Mouse (Mus musculus) adrenal gland, postnatal 25 days (tissue): ENCODE results near the gene Gdf11. TPM values are rescaled to one million over a fixed set of nuclear protein-coding genes. Genes with fewer than 3 reads are reported as not detected.
A peak's percentile ranks its signal among the peaks of the same experiment; 100 is the strongest.

ENCODE experiments used
- DNase-seq: peaks from one replicate; pipeline ENCODE4 v3.0.0; 2021; ENCODE audit warnings: mixed read lengths
- total RNA-seq: library from RNA; stranded (reverse); gene quantifications from 2 replicates; pipeline ENCODE4 v1.2.3, GENCODE M21; 2021

The Gdf11 gene
- total RNA-seq, 1 experiment from 2014 or later, result 1.5 TPM

DNA sequence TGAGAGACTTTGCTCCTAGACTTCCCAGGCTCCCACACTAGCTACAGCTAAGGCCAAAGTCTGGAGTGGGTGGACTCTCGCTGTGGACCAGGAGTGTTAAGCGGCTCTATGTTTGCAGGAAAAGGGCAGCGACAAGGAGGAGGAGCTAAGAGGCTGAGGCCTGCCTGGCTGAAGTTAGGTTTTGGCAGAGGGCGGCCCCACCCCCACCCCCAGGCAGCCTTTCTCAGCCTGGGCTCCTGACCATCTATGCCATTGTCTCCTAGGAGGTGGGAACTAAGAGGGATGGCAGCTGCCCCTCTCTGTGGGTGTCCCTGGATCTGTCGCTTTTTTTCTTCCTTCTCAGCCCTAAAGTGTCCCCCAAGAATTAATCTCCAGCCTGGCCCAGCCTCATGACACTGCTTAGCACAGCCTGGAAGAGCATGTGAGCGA is 27.7 kb upstream of the Gdf11 start:
- DNase-seq, result no peak

- peak; percentile 47 for DNase-seq
Measured at GRCm38 (mm10) chr10:128918246-128918645, 26.7 kb upstream of the Gdf11 start.

- no peak for DNase-seq
Measured at GRCm38 (mm10) chr10:128917400-128917799, 25.9 kb upstream of the Gdf11 start.

GRCm38 (mm10) chr10:128916665-128917064 is 25.1 kb upstream of the Gdf11 start:
- no peak for DNase-seq

DNA sequence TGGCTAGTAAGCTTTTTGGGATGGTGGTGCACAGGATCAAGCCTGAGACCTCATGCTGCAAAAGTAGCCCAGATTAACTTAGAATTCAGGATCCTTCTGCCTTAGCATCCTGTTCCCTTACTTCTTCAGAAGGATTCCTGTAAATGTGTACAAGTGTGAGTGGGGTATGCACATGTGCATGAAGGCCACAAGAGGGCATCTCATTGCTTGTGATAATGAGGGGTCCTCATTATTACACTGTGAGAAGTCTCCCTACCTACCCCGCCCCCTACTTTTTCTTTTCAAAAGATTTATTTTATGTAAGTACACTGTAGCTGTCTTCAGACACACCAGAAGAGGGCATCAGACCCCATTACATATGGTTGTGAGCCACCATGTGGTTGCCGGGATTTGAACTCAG is 24.0 kb upstream of the Gdf11 start:
- DNase-seq, result no peak

DNA sequence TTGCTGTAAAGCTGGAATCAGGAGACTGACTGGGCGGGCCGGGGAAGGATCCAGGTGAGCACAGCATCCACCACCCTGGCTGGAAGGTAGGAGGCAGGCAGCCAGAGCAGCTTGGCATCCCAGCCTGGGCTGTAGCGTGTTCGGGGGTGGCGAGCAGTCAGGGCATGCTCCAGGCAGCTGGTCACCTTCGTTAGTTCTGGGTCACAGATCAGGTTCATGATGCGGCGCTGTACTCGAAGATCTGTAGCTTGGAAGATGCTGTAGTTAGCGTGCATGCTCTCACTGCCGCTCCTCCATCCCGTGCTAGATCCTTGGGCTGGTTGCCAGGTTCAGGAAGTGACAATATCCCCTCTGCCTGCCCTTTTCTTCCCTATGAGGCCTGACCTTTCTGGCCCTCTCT is 22.2 kb upstream of the Gdf11 start:
- no peak for DNase-seq

- DNase-seq, result peak; percentile 89
Measured at GRCm38 (mm10) chr10:128913219-128913618, 21.7 kb upstream of the Gdf11 start.

DNA sequence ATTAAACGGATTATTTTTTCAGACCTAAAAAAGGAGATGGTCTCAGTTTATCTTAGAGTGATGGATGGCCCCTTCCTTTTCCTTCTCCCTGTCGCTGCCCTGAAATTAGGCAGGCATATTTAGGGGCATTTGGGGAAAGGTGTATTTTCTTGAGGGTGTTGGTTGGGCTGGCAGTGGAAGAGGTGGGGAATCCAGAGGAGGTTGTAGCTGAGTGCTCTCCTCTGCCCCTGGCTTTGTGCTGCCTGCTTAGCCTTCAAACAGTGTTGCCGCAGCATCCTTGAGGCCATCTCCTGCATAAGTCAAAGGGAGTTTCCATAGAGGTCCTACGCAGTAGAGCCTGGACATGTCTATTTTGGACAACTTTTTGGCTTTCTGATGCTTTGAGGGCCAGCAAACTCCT is 21.3 kb upstream of the Gdf11 start:
- DNase-seq, result no peak

GRCm38 (mm10) chr10:128912268-128912667 is 20.8 kb upstream of the Gdf11 start:
- no peak for DNase-seq

DNA sequence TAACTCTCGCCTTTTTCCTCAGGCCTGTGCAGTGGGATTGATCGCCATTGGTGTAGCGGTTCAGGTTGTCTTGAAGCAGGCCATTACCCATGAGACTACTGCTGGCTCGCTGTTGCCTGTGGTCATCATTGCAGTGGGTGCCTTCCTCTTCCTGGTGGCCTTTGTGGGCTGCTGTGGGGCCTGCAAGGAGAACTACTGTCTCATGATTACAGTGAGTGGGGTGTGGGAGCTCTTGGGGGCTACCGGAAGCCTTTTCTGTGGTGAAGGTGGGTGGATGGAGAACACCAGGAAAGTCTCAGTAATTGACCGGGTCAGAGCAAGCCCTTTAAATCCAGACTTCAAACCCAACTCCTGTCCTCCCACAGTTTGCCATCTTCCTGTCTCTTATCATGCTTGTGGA is 19.9 kb upstream of the Gdf11 start:
- no peak for DNase-seq

- DNase-seq, result peak; percentile 64
Measured at GRCm38 (mm10) chr10:128910066-128910841, 18.7 kb upstream of the Gdf11 start.

DNA sequence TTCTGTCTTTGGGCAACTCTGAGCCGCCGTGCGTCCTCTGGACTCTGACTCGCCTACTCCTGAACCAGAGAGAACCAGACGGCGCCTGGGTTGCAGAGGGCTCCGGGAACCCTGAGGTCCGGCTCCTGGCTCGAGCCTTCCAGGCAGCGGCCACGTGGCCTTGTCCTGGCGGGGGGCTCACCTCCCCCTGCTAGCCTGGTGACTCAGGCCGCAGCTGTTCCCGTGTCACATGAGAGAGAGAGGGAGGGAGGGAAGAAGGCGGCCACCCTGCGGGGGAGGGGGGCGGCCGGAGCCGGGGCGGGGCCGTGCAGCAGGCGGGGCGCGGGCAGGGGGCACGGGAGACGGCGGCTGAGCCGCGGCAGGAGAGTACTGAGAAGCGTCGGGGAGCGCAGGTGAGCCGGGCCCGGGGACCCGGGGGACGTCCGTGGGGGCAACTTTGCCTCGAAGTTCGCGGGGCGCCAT is 18.1 kb upstream of the Gdf11 start:
- peak; percentile 90 for DNase-seq

GRCm38 (mm10) chr10:128908778-128909448 is 17.4 kb upstream of the Gdf11 start:
- no peak for DNase-seq

GRCm38 (mm10) chr10:128904812-128905211 is 13.3 kb upstream of the Gdf11 start:
- DNase-seq, result no peak

- no peak for DNase-seq
Measured at GRCm38 (mm10) chr10:128902409-128902988, 11.0 kb upstream of the Gdf11 start.

GRCm38 (mm10) chr10:128901409-128901808 is 9.9 kb upstream of the Gdf11 start:
- DNase-seq, result no peak

DNA sequence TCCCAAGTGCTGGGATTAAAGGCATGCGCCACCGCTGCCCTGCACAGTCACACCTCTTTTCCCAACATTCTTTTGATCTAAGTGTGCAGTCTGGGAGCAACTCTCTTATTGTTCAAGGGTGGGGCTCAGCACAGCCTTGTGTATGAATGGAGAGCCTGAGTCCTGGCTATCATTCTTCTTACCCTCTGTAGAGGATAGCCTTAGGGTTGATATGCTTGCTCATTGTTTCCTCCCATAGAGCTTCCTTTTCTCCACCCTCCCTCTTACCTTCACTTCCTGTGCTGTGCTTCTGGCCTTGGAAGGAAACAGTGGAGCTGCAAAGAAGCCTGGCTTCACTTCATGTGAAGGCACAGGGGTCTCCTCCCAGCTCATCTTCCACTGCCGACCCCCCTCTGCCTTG is 9.2 kb upstream of the Gdf11 start, which contains the start of gene Cd63:
Gene Cd63 (plus strand): TSS at position 292 of the 400 bp plus-strand sequence.
- DNase-seq, result no peak

DNA sequence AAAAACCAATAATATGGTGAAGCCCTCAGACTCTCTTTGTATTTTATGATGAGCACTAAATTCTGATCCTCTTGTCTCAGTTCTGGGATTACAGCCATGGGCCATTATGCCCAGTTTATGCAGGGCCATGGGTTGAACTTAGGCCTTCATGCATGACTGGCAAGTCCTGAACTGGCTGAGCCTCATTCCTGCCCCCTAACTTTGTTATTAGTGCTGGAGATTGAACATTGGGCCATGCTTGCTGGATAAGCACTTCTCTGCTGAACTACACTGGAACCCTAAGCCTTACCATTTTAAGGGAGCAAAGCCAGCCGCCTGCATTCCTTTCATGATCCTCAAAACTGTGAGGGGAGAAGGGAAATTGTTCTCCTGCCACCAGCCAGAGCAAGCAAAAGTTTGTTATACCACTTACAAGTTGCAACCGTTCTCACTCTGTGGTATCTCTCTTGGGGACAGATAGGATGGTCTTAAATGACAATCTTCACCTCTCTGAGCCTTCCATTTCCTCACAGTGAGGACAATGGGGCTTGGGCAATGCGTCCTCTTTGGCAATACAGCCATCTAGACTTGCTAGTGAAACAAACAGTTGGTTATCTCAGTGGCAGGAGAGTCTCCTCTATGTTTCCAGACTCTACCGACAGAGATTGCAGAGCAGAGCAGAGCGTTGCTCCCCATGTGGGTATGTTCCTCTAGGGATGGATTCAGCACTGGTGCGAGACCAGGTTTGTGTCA is 8.4 kb upstream of the Gdf11 start:
- DNase-seq, result no peak

DNA sequence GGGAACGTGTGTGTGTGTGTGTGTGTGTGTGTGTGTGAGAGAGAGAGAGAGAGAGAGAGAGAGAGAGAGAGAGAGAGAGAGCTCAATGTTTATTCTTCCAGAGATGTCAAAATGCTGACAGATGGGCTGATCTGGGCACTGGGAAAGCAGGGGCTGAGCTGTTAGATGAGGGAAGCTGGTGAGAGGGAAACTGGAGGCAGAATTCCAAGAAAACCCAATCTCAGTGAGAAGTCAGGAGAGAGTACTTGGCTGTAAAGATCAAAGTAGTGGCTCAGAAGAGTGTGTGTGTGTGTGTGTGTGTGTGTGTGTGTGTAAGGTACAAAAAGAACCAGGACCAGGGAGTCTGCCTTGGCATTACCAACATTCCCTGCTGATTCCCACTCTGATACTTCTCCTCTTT is 6.0 kb upstream of the Gdf11 start:
- no peak for DNase-seq

DNA sequence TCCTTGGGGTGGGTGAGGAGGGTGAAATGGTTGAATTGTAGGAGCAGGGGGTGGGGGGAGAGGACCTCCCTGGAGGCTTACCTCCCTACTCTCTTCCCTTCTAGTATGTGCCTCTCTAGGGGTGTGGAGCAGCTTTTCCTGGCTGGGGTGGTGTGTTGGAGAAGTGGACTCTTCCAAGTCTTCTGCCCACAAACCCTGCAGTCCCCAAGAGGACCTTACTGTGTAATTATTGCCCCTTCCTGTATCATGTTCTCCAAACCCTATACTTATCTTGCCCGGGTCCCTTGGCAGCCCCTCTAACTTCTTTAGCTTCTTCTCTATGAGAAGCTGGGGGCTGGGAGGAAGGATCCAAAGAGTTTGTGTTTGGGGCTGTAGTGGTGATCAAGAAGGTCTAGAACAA is 5.3 kb upstream of the Gdf11 start:
- no peak for DNase-seq

- DNase-seq, result no peak
Measured at GRCm38 (mm10) chr10:128895952-128896693, 4.6 kb upstream of the Gdf11 start.

DNA sequence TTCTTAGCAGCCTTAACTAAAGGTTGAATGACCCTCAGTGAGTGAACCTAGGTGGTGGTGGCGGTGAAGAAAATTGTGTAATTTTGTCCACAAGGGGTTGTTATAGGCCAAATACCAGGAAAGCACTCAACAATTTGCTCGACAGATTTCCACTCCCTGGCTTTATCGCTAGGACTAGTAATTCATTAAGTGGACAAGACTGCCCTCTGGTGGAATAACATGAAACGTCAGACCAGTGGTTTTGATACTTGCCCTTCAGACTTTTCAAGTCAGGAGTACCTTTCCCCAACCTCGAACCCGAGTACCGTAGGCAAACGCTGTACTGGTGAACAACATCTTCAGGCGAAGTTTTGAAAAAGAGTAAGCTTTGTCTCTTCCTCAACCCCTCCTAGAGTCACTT is 3.9 kb upstream of the Gdf11 start:
- no peak for DNase-seq
